Mouse (Mus musculus): ENCODE results near the gene Specc1. TPM values are rescaled to one million over a fixed set of nuclear protein-coding genes. Genes with fewer than 3 reads are reported as not detected.
A peak's percentile ranks its signal among the peaks of the same experiment; 100 is the strongest.
"Not testable (repeated sequence)": the region's sequence is repeated elsewhere in the genome, so short reads cannot be mapped to it uniquely, and the experiment has no call there.

The Specc1 gene
- polyA plus RNA-seq, 1 experiment from 2014 or later, result 8.8 TPM

DNA sequence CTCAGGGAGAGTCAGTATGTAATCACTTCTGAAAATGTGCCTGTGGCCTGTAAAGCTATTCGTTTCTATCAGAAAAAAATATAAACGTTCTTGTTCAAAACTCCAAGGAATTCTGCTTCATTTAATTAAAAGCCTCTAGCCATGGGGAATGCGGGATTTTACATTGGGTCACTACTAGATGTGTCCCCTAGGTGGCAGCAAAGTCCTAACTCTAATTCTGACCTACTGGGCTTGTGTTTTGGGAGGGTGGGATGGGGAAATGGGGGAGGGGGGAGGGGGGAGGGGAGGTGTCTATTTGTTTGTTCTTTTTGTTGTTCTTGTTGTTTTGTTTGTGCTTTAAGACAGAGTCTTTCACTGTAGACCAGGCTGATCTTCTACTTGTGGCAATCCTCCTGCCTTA, 7.2 kb upstream of the Specc1 start:
- Histone ChIP-seq H3K4me2 (no peak overlapping the region), H3K9me3 (no peaks in the 10 kb centered on the region), H3K9ac (no peak overlapping the region), H3K27me3 (no peaks in the 10 kb centered on the region), H3K27ac (no peak overlapping the region), H3K4me3 (no peak overlapping the region), H3K36me3 (no peaks in the 10 kb centered on the region), H3K4me1 (no peaks in the 10 kb centered on the region)
- WGBS, result 3% methylated on average over 3 of the region's 3 CpGs
- ATAC-seq (ENCODE audit: insufficient number of reproducible peaks, low FRiP score, low TSS enrichment, low read depth), result no peak

DNA sequence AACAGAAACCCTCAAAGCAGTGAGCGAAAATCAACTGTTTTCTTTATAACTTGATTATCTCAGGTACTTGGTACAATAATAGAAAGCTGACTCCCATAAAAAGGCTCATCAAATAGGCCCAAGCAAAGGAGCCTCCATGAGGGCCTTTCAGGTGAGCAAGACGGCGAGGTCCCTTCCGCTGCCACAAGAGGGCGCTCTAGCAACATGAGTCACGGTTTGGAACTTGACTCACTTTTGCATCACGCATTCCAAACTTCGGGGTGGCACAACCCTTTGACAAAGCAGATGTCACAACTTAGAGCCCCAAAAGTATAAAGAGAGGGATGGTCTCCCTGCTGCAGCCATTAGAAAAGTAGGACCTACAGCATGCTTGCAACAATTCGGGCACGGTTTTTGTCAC, 5.9 kb upstream of the Specc1 start:
- Histone ChIP-seq H3K9me3 (no peaks in the 10 kb centered on the region), H3K27ac (no peak overlapping the region), H3K4me1 (no peaks in the 10 kb centered on the region), H3K36me3 (no peaks in the 10 kb centered on the region), H3K4me2 (no peak overlapping the region), H3K27me3 (no peaks in the 10 kb centered on the region), H3K9ac (no peak overlapping the region), H3K4me3 (no peak overlapping the region)
- WGBS, result 19% methylated on average over 10 of the region's 10 CpGs
- ATAC-seq (ENCODE audit: insufficient number of reproducible peaks, low FRiP score, low TSS enrichment, low read depth), result no peak

DNA sequence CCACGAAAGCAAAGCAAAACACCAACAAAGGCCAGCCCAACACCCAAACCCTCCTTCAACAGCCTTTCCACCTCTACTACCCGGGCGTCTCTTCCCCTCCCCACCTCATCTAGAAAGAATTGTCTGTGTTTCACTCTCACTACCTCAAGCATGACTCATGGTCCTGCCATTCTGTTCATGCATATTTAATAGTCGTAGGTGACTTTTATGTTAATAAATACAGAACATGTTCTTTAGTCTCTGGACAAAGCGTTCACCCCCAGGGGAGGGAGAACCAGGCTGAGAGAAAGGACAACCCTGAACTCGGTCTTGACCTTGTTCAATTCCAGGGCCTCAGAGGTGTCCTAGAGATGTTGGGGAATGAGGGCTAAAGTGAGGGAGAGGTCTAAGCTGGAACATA, 1.4 kb upstream of the Specc1 start:
- no peak for ATAC-seq (ENCODE audit: insufficient number of reproducible peaks, low FRiP score, low TSS enrichment, low read depth)
- H3K9ac ChIP-seq, result no peak overlapping the region
- 77% methylated on average over 6 of the region's 6 CpGs for WGBS

DNA sequence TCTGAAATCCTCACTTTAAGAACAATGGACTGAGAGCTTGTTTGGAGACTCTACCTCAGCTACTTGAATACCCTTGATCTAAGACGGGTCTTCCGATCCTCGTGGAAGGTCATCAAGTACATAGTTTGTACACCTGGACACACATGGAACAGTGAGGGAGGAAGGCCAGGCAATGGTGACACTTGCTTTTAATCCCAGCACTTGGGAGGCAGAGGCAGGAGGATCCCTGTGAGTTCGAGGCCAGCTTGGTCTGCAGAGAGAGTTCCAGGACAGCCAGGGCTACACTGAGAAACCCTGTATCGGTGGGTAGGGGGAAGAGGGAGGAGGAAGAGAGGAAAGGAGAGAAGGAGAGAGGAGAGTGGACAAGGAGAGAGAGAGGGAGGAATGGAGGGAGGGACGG, 612 bp upstream of the Specc1 start:
- Histone ChIP-seq H3K4me3 (no peak overlapping the region), H3K27ac (no peak overlapping the region), H3K9me3 (no peaks in the 10 kb centered on the region), H3K4me2 (peak overlapping the region; percentile 100; the same call in 1 of the 2 replicates), H3K27me3 (peaks cover 26% of the 10 kb centered on the region), H3K9ac (no peak overlapping the region), H3K36me3 (no peaks in the 10 kb centered on the region), H3K4me1 (peaks cover 8% of the 10 kb centered on the region)
- WGBS, result 85% methylated on average over 6 of the region's 6 CpGs
- no peak for ATAC-seq (ENCODE audit: insufficient number of reproducible peaks, low FRiP score, low TSS enrichment, low read depth)

More for the DNA sequence above, 1.4 kb upstream of the Specc1 start:
- no peaks in the 10 kb centered on the region for H3K9me3 ChIP-seq
- no peak overlapping the region for H3K4me2 ChIP-seq
- H3K27me3 ChIP-seq, result peaks cover 26% of the 10 kb centered on the region
- H3K4me3 ChIP-seq, result no peak overlapping the region
- H3K4me1 ChIP-seq, result peaks cover 8% of the 10 kb centered on the region
- no peak overlapping the region for H3K27ac ChIP-seq
- no peaks in the 10 kb centered on the region for H3K36me3 ChIP-seq

DNA sequence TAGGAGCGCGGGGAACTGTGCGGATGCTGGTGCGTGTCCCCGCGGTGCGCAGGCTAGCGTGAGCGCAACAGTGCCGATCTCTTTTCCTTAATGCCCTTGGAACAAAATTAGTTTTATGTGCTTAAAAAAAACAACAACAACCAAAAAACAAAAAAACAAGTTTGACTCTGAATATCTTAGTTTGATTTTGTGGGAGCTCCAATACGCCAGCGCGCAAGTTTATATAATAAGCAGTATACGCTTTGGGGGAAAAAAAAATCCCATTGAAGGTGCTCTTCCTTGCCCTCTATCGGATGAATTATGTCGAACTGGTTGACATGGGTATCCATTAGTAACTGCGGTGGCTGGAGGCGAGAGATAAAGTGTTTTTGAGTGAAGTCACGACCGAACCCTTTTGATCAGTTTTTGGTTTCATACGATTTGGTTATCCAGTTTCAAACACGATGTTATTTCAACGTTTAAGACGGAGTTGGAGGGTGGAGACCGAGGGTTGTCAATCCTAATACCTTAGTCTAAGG, 792 bp downstream of the Specc1 start:
- WGBS, result 4% methylated on average over 25 of the region's 25 CpGs
- peaks cover 26% of the 10 kb centered on the region for H3K27me3 ChIP-seq
- no peak for ATAC-seq (ENCODE audit: insufficient number of reproducible peaks, low FRiP score, low TSS enrichment, low read depth)
- H3K27ac ChIP-seq, result no peak overlapping the region
- no peaks in the 10 kb centered on the region for H3K9me3 ChIP-seq
- peak overlapping the region; percentile 58 for H3K4me3 ChIP-seq
- H3K4me1 ChIP-seq, result peaks cover 8% of the 10 kb centered on the region
- no peaks in the 10 kb centered on the region for H3K36me3 ChIP-seq
- peak overlapping the region; percentile 100 for H3K4me2 ChIP-seq
- 0 out of 2 replicates have a peak overlapping the region, but pooled peaks have one; percentile 31 for H3K9ac ChIP-seq

DNA sequence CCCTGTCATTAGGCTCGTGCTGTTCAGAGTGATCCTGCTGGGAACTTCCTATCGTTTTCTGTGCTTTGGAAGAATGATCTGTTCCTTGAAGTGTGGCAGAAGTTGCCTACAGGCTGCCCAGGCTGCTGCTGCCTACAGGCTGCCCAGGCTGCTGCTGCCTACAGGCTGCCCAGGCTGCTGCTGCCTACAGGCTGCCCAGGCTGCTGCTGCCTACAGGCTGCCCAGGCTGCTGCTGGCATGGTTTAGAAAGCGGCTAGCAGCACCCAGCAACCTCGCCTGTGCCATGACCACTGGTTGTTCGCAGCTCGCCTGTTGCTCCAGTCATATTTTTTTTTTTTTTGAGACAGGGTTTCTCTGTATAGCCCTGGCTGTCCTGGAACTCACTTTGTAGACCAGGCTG, 2.1 kb downstream of the Specc1 start:
- not testable (repeated sequence) for H3K36me3 ChIP-seq; H3K4me1 ChIP-seq; H3K9ac ChIP-seq; ATAC-seq (ENCODE audit: insufficient number of reproducible peaks, low FRiP score, low TSS enrichment, low read depth); H3K9me3 ChIP-seq; H3K27ac ChIP-seq; H3K4me2 ChIP-seq; H3K4me3 ChIP-seq
- H3K27me3 ChIP-seq, result peaks cover 26% of the 10 kb centered on the region
- 53% methylated on average over 6 of the region's 6 CpGs for WGBS

DNA sequence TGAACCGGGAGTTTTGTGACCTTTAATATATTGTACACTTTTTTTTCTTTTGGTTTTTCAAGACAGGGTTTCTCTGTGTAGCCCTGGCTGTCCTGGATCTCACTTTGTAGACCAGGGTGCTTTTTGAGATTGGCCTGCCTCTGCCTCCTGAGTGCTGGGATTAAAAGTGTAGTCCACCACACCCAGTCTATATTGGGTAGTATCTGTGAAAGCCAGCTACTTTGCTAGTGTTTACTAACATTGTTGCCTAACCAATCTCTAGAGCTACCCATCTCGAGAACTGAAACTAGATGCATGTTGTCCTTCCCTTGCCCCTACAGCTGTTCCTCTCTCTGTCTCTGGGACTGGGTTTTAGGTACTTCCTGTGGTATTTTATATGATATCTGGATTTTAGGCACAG, 3.5 kb downstream of the Specc1 start:
- no peak overlapping the region for H3K4me2 ChIP-seq
- ATAC-seq (ENCODE audit: insufficient number of reproducible peaks, low FRiP score, low TSS enrichment, low read depth), result no peak
- 85% methylated on average over 2 of the region's 2 CpGs for WGBS
- no peaks in the 10 kb centered on the region for H3K9me3 ChIP-seq
- no peak overlapping the region for H3K4me3 ChIP-seq
- peaks cover 8% of the 10 kb centered on the region for H3K4me1 ChIP-seq
- no peaks in the 10 kb centered on the region for H3K36me3 ChIP-seq
- H3K9ac ChIP-seq, result no peak overlapping the region
- H3K27me3 ChIP-seq, result peaks cover 26% of the 10 kb centered on the region
- H3K27ac ChIP-seq, result no peak overlapping the region

DNA sequence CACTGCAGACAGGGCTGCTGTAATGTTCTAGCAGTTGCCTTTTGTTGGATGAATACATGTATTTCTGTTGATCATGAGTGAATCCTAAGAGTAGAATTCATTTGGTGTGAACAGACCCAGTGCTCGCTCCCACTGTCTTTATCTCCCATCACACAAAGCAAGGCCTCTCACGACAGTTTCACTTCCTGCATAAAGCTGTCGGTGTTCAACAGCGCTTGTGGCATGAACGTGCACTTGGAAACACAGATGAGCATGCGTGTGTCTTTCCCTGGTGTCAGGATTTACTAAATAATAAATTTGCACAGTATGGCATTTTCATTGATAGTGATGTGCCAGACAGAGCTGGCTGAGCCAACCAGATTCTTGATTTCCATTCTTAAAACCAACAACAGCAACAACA, 6.1 kb downstream of the Specc1 start:
- Histone ChIP-seq H3K4me2 (no peak overlapping the region), H3K4me3 (no peak overlapping the region)
- 77% methylated on average over 6 of the region's 6 CpGs for WGBS

DNA sequence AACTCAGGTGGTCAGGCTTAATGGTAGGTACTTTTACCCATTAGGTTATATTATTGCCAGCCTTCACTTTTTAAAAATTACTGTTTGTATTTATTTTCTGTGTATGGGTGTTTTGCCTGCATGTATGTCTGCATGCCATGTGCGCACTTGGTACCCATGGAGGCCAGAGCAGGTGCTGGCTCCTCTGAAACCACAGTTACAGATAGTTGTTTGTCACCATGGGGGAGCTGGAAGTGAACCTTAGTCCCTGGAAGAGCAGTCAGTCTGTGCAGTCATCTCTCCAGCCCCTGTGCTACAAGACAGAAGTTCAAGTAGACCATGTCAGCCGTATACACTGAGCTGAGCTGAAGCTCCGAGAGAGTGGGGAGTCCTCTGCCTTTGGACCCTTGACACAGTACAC, 6.6 kb downstream of the Specc1 start:
- H3K36me3 ChIP-seq, result no peaks in the 10 kb centered on the region
- H3K4me3 ChIP-seq, result no peak overlapping the region
- H3K4me1 ChIP-seq, result no peaks in the 10 kb centered on the region
- H3K27ac ChIP-seq, result no peak overlapping the region
- H3K4me2 ChIP-seq, result no peak overlapping the region
- H3K27me3 ChIP-seq, result peaks cover 11% of the 10 kb centered on the region
- no peak for ATAC-seq (ENCODE audit: insufficient number of reproducible peaks, low FRiP score, low TSS enrichment, low read depth)
- 81% methylated on average over 3 of the region's 3 CpGs for WGBS
- no peak overlapping the region for H3K9ac ChIP-seq
- no peaks in the 10 kb centered on the region for H3K9me3 ChIP-seq

More for the DNA sequence above, 6.1 kb downstream of the Specc1 start:
- H3K9me3 ChIP-seq, result no peaks in the 10 kb centered on the region
- no peaks in the 10 kb centered on the region for H3K36me3 ChIP-seq
- no peak for ATAC-seq (ENCODE audit: insufficient number of reproducible peaks, low FRiP score, low TSS enrichment, low read depth)
- H3K27me3 ChIP-seq, result peaks cover 15% of the 10 kb centered on the region
- H3K27ac ChIP-seq, result no peak overlapping the region
- no peaks in the 10 kb centered on the region for H3K4me1 ChIP-seq
- no peak overlapping the region for H3K9ac ChIP-seq

DNA sequence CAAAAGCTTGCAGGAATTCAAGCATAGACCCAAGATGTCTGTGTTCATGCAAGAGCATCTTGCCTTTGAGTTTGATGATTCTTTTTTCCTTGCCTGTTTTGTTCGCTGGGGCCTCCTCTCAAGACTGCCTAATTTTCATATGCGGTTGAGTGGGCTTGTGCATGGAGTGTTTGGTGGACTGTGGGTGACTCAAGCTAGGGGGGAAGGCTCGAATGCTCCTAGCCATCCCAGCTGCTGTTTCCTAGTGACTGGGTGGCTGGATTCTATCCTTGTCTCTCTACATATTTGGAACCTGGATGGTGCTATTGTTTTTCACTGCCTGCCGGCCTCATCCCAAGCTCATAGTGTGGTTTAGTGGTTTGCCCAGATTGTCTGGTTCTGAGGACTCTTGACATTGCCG, 8.0 kb downstream of the Specc1 start:
- Histone ChIP-seq H3K27ac (no peak overlapping the region), H3K4me3 (no peak overlapping the region), H3K9ac (no peak overlapping the region), H3K4me2 (no peak overlapping the region), H3K36me3 (no peaks in the 10 kb centered on the region), H3K9me3 (no peaks in the 10 kb centered on the region), H3K27me3 (peaks cover under 1% of the 10 kb centered on the region; the same call in 1 of the 2 replicates), H3K4me1 (no peaks in the 10 kb centered on the region)
- WGBS, result 86% methylated on average over 5 of the region's 5 CpGs
- no peak for ATAC-seq (ENCODE audit: insufficient number of reproducible peaks, low FRiP score, low TSS enrichment, low read depth)

DNA sequence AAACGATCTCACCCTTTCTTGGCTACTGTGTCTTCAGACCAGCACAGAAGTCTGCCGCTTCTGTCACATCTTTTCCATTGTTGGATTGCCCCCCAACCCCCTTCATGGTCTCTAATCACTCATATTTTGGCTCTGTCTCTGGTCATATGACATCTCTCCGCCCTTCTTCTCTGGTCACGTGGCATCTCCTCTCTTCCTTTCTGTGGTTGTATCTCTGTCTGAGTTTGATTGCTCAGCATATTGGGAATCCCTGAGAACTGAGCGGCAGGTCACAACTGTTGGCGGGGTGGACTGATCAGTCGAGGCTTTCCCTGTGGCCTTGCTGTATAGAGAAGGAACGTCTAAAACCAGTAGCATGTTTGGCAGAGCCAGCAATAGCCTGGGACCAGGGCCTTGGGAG, 10.5 kb downstream of the Specc1 start:
- no peak for ATAC-seq (ENCODE audit: insufficient number of reproducible peaks, low FRiP score, low TSS enrichment, low read depth)
- WGBS, result 85% methylated on average over 8 of the region's 8 CpGs
- H3K36me3 ChIP-seq, result no peaks in the 10 kb centered on the region
- H3K4me2 ChIP-seq, result no peak overlapping the region
- no peaks in the 10 kb centered on the region for H3K4me1 ChIP-seq
- no peaks in the 10 kb centered on the region for H3K9me3 ChIP-seq
- no peak overlapping the region for H3K4me3 ChIP-seq
- H3K9ac ChIP-seq, result no peak overlapping the region
- no peak overlapping the region for H3K27ac ChIP-seq
- no peaks in the 10 kb centered on the region for H3K27me3 ChIP-seq

DNA sequence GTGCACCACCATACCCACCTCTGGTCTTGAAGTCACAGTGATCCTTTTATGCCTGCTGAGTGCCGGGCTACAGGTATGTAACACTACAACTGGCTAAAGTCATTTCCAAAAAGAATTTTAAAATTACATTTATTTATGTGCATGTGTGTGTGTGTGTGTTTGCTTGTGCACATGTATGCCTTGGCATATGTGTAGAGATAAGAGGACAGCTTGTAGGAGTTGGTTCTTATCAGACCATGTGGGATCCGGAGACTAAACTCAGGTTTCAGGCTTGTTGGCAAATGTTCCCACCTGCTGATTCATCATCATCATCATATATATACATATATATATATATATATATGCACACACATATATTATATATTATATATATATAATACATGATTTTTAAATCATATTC, 12.3 kb downstream of the Specc1 start:
- no peaks in the 10 kb centered on the region for H3K4me1 ChIP-seq
- H3K27me3 ChIP-seq, result no peaks in the 10 kb centered on the region
- no peak overlapping the region for H3K4me2 ChIP-seq
- H3K4me3 ChIP-seq, result no peak overlapping the region
- H3K9me3 ChIP-seq, result no peaks in the 10 kb centered on the region
- ATAC-seq (ENCODE audit: insufficient number of reproducible peaks, low FRiP score, low TSS enrichment, low read depth), result no peak
- 93% methylated on average over 2 of the region's 2 CpGs for WGBS
- H3K36me3 ChIP-seq, result no peaks in the 10 kb centered on the region
- H3K9ac ChIP-seq, result no peak overlapping the region
- H3K27ac ChIP-seq, result no peak overlapping the region

DNA sequence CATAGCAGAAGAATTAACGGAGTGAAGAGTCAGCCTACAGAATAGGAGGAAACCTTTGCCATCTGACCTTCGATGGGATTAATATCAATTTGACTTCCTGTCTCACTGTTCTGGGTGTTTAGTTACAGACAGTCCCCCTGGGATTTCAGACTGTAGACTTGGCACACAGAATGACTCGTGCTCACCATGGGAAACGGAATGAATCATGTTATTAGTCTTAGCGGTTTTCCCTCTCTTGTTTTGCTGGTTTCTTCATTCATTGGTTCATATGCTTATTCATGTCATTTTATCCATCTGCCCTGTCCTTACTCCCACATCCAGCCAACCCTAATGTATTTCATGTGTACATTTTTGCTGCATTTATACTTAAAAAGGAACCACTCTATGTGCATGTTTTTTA, 14.3 kb downstream of the Specc1 start:
- Histone ChIP-seq H3K4me3 (no peak overlapping the region), H3K4me1 (peaks cover 5% of the 10 kb centered on the region), H3K4me2 (no peak overlapping the region), H3K27me3 (no peaks in the 10 kb centered on the region), H3K9me3 (no peaks in the 10 kb centered on the region), H3K9ac (no peak overlapping the region), H3K36me3 (no peaks in the 10 kb centered on the region), H3K27ac (no peak overlapping the region)
- 54% methylated on average over 5 of the region's 5 CpGs for WGBS
- ATAC-seq (ENCODE audit: insufficient number of reproducible peaks, low FRiP score, low TSS enrichment, low read depth), result no peak

Data from limb, embryonic 15.5 days (tissue).